Mouse (Mus musculus) limb, embryonic 14.5 days (tissue): ENCODE data around the gene Yjefn3. TPM values are rescaled to one million over a fixed set of nuclear protein-coding genes. Genes with fewer than 3 reads are reported as not detected.

Source experiments
- ATAC-seq: fragments of 200-750 bp; cut with Nextera tagmentation; 2 replicates; pipeline ENCODE4 v1.8.0; 2017; ENCODE audit warnings: low read depth, moderate number of reproducible peaks, moderate TSS enrichment; ENCODE audit not compliant: low FRiP score
- DNase-seq: peaks from one replicate; pipeline ENCODE4 v3.0.0-alpha.2; 2015; ENCODE audit warnings: low spot score
- H3K27ac ChIP-seq: fragments of 300-500 bp; sonication (generic); replicated peaks from 2 replicates; pipeline ENCODE4 v1.5.1; 2014; ENCODE audit warnings: low read depth, mild to moderate bottlenecking, low read length, moderate library complexity, mixed read lengths
- H3K27me3 ChIP-seq: fragments of 300-500 bp; sonication (generic); 2 replicates; pipeline ENCODE4 v1.6.1; 2014; ENCODE audit warnings: low read length, mixed read lengths; ENCODE audit not compliant: control insufficient read depth, insufficient read depth
- H3K36me3 ChIP-seq: fragments of 300-500 bp; sonication (generic); 2 replicates; pipeline ENCODE4 v1.6.1; 2014; ENCODE audit warnings: mild to moderate bottlenecking, low read length, moderate library complexity, mixed read lengths; ENCODE audit not compliant: control insufficient read depth, insufficient read depth
- H3K4me1 ChIP-seq: fragments of 300-500 bp; sonication (generic); 2 replicates; pipeline ENCODE4 v1.6.1; 2014; ENCODE audit warnings: antibody characterized with exemption, low read length, mixed read lengths; ENCODE audit not compliant: control insufficient read depth, insufficient read depth
- H3K4me2 ChIP-seq: fragments of 300-500 bp; sonication (generic); replicated peaks from 2 replicates; pipeline ENCODE4 v1.6.1; 2014; ENCODE audit warnings: low read depth, mild to moderate bottlenecking, low read length, moderate library complexity; ENCODE audit not compliant: severe bottlenecking
- H3K4me3 ChIP-seq: fragments of 300-500 bp; sonication (generic); replicated peaks from 2 replicates; pipeline ENCODE4 v1.5.1; 2014; ENCODE audit warnings: low read length
- H3K9ac ChIP-seq: fragments of 300-500 bp; sonication (generic); 2 replicates; pipeline ENCODE4 v1.6.1; 2014; ENCODE audit warnings: mild to moderate bottlenecking, low read depth, low read length, moderate library complexity; ENCODE audit not compliant: severe bottlenecking
- H3K9me3 ChIP-seq: fragments of 300-500 bp; sonication (generic); 2 replicates; pipeline ENCODE4 v1.6.1; 2016; ENCODE audit warnings: low read length; ENCODE audit not compliant: control insufficient read depth
- POLR2A ChIP-seq: fragments of 200-500 bp; IDR thresholded peaks from 2 replicates; pipeline ENCODE4 v1.8.0; 2012; ENCODE audit warnings: inconsistent platforms, mild to moderate bottlenecking, moderate library complexity, borderline replicate concordance; ENCODE audit not compliant: insufficient read depth, insufficient read length; ENCODE audit errors: extremely low read depth
- WGBS: fragments of 180-500 bp; shearing (Covaris S2); extraction: QIAGEN DNeasy Blood & Tissue Kit; methylation state at CpG from one replicate; pipeline ENCODE4 v1.1.7; 2014; 5-methylcytosine and 5-hydroxymethylcytosine counted together
- polyA plus RNA-seq, 2 experiments: library from polyadenylated mRNA; depleted of rRNA in 1 of 2; stranded (reverse) in 1 of 2; unstranded in 1 of 2; fragments of >200 nt; fragmentation: Nextera tagmentation in 1 of 2; extraction: Ambion mirVana in 1 of 2; gene quantifications; 2 replicates each; pipeline versions ENCODE4 v1.2.1 to v1.2.3; 2012 to 2014

Gene Yjefn3
- polyA plus RNA-seq, 2 experiments, result 5.4 to 5.5 TPM

- H3K9ac ChIP-seq, result 0 out of 2 replicates have a peak overlapping the region, but pooled peaks have one; percentile 36
- no peak for ATAC-seq
- no peak overlapping the region for H3K27ac ChIP-seq
- DNase-seq, result no peak
- no peaks in the 10 kb centered on the region for H3K9me3 ChIP-seq
- H3K4me1 ChIP-seq, result 0 out of 2 replicates have a peak, but pooled peaks cover 5% of the 10 kb centered on the region
- no peaks in the 10 kb centered on the region for H3K36me3 ChIP-seq
- TF ChIP-seq POLR2A, result no peak
- H3K4me3 ChIP-seq, result peak overlapping the region; percentile 42
- H3K27me3 ChIP-seq, result peaks cover 71% of the 10 kb centered on the region
- peak overlapping the region; percentile 57 for H3K4me2 ChIP-seq
- 28% methylated on average over 60 of the region's 79 CpGs for WGBS
Observed at GRCm38 (mm10) chr8:69881261-69881865, 21.1 kb downstream of the Yjefn3 start.

- DNase-seq, result no peak
- TF ChIP-seq POLR2A, result no peak
- peak overlapping the region; percentile 57 for H3K4me2 ChIP-seq
- no peak for ATAC-seq
- H3K27me3 ChIP-seq, result peaks cover 65% of the 10 kb centered on the region
- H3K9me3 ChIP-seq, result no peaks in the 10 kb centered on the region
- 0 out of 2 replicates have a peak, but pooled peaks cover 5% of the 10 kb centered on the region for H3K4me1 ChIP-seq
- H3K36me3 ChIP-seq, result no peaks in the 10 kb centered on the region
- 15% methylated on average over 37 of the region's 37 CpGs for WGBS
- peak overlapping the region; percentile 42 for H3K4me3 ChIP-seq
- no peak overlapping the region for H3K27ac ChIP-seq
- H3K9ac ChIP-seq, result no peak overlapping the region
Observed at GRCm38 (mm10) chr8:69880841-69881240, 21.7 kb downstream of the Yjefn3 start.

GRCm38 (mm10) chr8:69879678-69880077 lies 22.8 kb downstream of the Yjefn3 start:
- H3K36me3 ChIP-seq, result no peaks in the 10 kb centered on the region
- H3K4me1 ChIP-seq, result 0 out of 2 replicates have a peak, but pooled peaks cover 5% of the 10 kb centered on the region
- no peaks in the 10 kb centered on the region for H3K9me3 ChIP-seq
- DNase-seq (no peak), ATAC-seq (no peak)
- H3K4me3 ChIP-seq, result no peak overlapping the region
- H3K27ac ChIP-seq, result no peak overlapping the region
- no peak overlapping the region for H3K4me2 ChIP-seq
- TF ChIP-seq POLR2A, result no peak
- H3K9ac ChIP-seq, result no peak overlapping the region
- WGBS, result 57% methylated on average over 8 of the region's 8 CpGs
- peaks cover 54% of the 10 kb centered on the region for H3K27me3 ChIP-seq

GRCm38 (mm10) chr8:69877992-69878391 lies 24.5 kb downstream of the Yjefn3 start:
- Histone ChIP-seq H3K4me1 (0 out of 2 replicates have a peak, but pooled peaks cover 5% of the 10 kb centered on the region), H3K4me3 (no peak overlapping the region), H3K36me3 (no peaks in the 10 kb centered on the region), H3K27me3 (peaks cover 37% of the 10 kb centered on the region), H3K9ac (no peak overlapping the region), H3K9me3 (no peaks in the 10 kb centered on the region), H3K4me2 (no peak overlapping the region), H3K27ac (no peak overlapping the region)
- WGBS, result 65% methylated on average over 3 of the region's 3 CpGs
- TF ChIP-seq POLR2A, result no peak
- DNase-seq (no peak), ATAC-seq (no peak)

GRCm38 (mm10) chr8:69877396-69877795 lies 25.1 kb downstream of the Yjefn3 start:
- WGBS, result 86% methylated on average over 4 of the region's 4 CpGs
- Histone ChIP-seq H3K27ac (no peak overlapping the region), H3K36me3 (no peaks in the 10 kb centered on the region), H3K4me1 (0 out of 2 replicates have a peak, but pooled peaks cover 1% of the 10 kb centered on the region), H3K4me3 (no peak overlapping the region), H3K9ac (no peak overlapping the region), H3K27me3 (peaks cover 31% of the 10 kb centered on the region), H3K4me2 (no peak overlapping the region), H3K9me3 (no peaks in the 10 kb centered on the region)
- no peak for TF ChIP-seq POLR2A
- ATAC-seq (no peak), DNase-seq (no peak)
